Mouse (Mus musculus) liver, embryonic 11.5 days (tissue): ENCODE results near the gene Rhog. TPM values are rescaled to one million over a fixed set of nuclear protein-coding genes. Genes with fewer than 3 reads are reported as not detected.
"Not testable (repeated sequence)": the region's sequence is repeated elsewhere in the genome, so short reads cannot be mapped to it uniquely, and the experiment has no call there.

ENCODE experiments used
- ATAC-seq: fragments of 200-750 bp; cut with Nextera tagmentation; replicated peaks from 2 replicates; pipeline ENCODE4 v1.8.0; 2017; ENCODE audit warnings: moderate number of reproducible peaks, mild to moderate bottlenecking, moderate TSS enrichment, moderate library complexity; ENCODE audit not compliant: low FRiP score
- DNase-seq: peaks from one replicate; pipeline ENCODE4 v3.0.0-alpha.2; 2017; ENCODE audit warnings: low spot score
- H3K27ac ChIP-seq: fragments of 300-500 bp; sonication (generic); 2 replicates; pipeline ENCODE4 v1.5.1; 2014; ENCODE audit warnings: mild to moderate bottlenecking, low read depth, low read length, control low read depth
- H3K27me3 ChIP-seq: fragments of 300-500 bp; sonication (generic); replicated peaks from 2 replicates; pipeline ENCODE4 v1.6.1; 2014; ENCODE audit warnings: low read length, mixed read lengths; ENCODE audit not compliant: control insufficient read depth, insufficient read depth
- H3K36me3 ChIP-seq: fragments of 300-500 bp; sonication (generic); 2 replicates; pipeline ENCODE4 v1.6.1; 2014; ENCODE audit warnings: mild to moderate bottlenecking, low read length, moderate library complexity, mixed read lengths; ENCODE audit not compliant: control insufficient read depth, insufficient read depth
- H3K4me1 ChIP-seq: fragments of 300-500 bp; sonication (generic); replicated peaks from 2 replicates; pipeline ENCODE4 v1.6.1; 2014; ENCODE audit warnings: low read length, mixed read lengths; ENCODE audit not compliant: control insufficient read depth, insufficient read depth
- H3K4me2 ChIP-seq: fragments of 300-500 bp; sonication (generic); 2 replicates; pipeline ENCODE4 v1.6.1; 2014; ENCODE audit warnings: mild to moderate bottlenecking, control low read depth, moderate library complexity
- H3K4me3 ChIP-seq: fragments of 300-500 bp; sonication (generic); 2 replicates; pipeline ENCODE4 v1.5.1; 2014; ENCODE audit warnings: low read depth, low read length, control low read depth
- H3K9ac ChIP-seq: fragments of 300-500 bp; sonication (generic); 2 replicates; pipeline ENCODE4 v1.6.1; 2014; ENCODE audit warnings: low read depth, low read length, control low read depth
- H3K9me3 ChIP-seq: fragments of 300-500 bp; sonication (generic); 2 replicates; pipeline ENCODE4 v1.6.1; 2016; ENCODE audit warnings: low read length, inconsistent platforms, mixed read lengths; ENCODE audit not compliant: control insufficient read depth
- WGBS: fragments of 180-500 bp; shearing (Covaris S2); extraction: QIAGEN DNeasy Blood & Tissue Kit; methylation state at CpG from one replicate; pipeline ENCODE4 v1.1.7; 2014; 5-methylcytosine and 5-hydroxymethylcytosine counted together
- polyA plus RNA-seq: library from polyadenylated mRNA; unstranded; fragments of >200 nt; fragmentation: Nextera tagmentation; extraction: Ambion mirVana; gene quantifications from 2 replicates; pipeline ENCODE4 v1.2.1, GENCODE M21; 2014

The Rhog gene
- polyA plus RNA-seq, 1 experiment from 2014 or later = 76.8 TPM

DNA sequence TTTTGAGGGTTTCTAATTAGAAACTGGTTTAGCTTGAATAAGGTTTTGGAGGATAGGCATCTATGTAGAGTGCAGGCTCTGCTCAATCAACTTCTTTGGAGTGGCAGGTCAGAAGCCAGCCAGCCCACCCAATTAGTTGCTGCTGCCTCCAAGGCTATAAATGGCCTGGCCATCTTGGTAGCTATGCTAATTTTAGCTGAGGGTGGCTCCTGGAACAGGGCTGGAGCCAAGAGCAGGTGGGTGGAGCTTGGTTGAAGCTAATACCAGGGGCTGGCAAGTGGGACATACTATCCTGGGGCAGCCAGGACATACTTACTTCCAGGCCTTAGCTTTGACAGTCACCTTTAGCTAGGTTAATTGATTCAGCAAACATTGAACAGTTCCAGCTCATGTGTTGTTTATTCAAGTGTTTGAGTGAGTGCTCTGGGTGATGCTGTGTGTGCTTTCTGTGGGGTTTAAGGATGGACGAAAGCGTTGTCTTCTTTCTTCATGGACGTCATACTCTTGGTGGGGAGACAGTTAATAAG lies 16.6 kb upstream of the Rhog start:
- Histone ChIP-seq H3K27ac (no peak overlapping the region), H3K9ac (no peak overlapping the region), H3K27me3 (no peaks in the 10 kb centered on the region), H3K4me1 (peaks cover 25% of the 10 kb centered on the region), H3K36me3 (no peaks in the 10 kb centered on the region), H3K4me3 (no peak overlapping the region), H3K9me3 (no peaks in the 10 kb centered on the region), H3K4me2 (no peak overlapping the region)
- ATAC-seq (no peak), DNase-seq (no peak)
- 72% methylated on average over 3 of the region's 3 CpGs for WGBS

DNA sequence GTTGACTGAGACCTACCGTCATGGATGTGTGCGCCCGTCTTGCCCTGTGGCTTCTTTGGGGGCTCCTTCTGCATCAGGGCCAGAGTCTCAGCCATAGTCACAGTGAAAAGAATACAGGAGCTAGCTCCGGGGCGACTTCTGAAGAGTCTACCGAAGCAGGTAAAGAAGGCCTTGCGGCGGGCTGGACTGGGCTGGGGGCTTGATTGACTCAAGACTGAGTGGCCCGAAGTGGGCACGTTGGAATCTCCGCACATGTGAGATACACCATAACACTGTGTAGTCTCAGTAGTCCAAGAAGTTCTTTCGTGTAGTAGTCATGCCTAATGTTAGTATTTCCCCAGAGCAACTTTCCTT lies 12.5 kb upstream of the Rhog start:
- Histone ChIP-seq H3K4me2 (peak overlapping the region; percentile 96), H3K9me3 (no peaks in the 10 kb centered on the region), H3K4me1 (peaks cover 36% of the 10 kb centered on the region), H3K9ac (peak overlapping the region; percentile 86), H3K36me3 (no peaks in the 10 kb centered on the region), H3K27ac (peak overlapping the region; percentile 68), H3K4me3 (peak overlapping the region; percentile 81), H3K27me3 (no peaks in the 10 kb centered on the region)
- 6% methylated on average over 12 of the region's 12 CpGs for WGBS
- DNase-seq = no peak
- no peak for ATAC-seq

GRCm38 (mm10) chr7:102267601-102268394 lies 11.9 kb upstream of the Rhog start, which contains the start of gene Stim1:
Gene Stim1 (plus strand): TSS chr7:102267806.
- Histone ChIP-seq H3K9ac (peak within 1 kb of the TSS; percentile 86), H3K4me1 (peaks cover 36% of the 10 kb centered on the region), H3K4me3 (peak within 1 kb of the TSS; percentile 81), H3K9me3 (no peaks in the 10 kb centered on the region), H3K27me3 (no peaks in the 10 kb centered on the region), H3K27ac (peak within 1 kb of the TSS; percentile 68), H3K36me3 (no peaks in the 10 kb centered on the region), H3K4me2 (peak within 1 kb of the TSS; percentile 96)
- under 1% methylated on average over 66 of the region's 73 CpGs for WGBS
- DNase-seq (peak; percentile 85), ATAC-seq (peak; percentile 90)

DNA sequence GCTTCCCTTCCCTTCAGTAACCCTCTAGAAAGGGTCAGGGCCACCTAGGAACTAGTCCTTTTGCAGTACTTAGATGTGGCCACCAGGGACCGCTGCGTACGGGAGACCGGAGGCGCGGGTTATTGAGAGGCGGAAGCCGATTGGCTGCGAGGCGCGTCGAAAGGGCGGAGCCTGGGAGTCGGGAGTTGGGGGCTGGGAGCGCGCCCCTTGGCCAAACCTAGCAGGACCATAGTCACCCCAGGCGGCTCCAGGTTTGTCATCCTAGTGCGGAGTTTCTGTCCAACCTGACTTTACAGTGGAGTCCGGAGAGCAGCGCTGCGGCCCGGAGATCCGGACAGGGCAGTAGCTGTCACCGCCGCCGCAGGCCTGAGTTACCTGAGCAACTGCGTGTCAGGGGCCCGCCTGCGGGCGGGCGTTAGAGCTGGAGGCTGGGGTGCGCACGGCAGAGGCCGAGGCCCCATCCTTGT lies 11.3 kb upstream of the Rhog start:
- Histone ChIP-seq H3K36me3 (no peaks in the 10 kb centered on the region), H3K27me3 (no peaks in the 10 kb centered on the region), H3K4me3 (peak overlapping the region; percentile 81), H3K4me1 (peaks cover 32% of the 10 kb centered on the region), H3K9ac (peak overlapping the region; percentile 86), H3K27ac (peak overlapping the region; percentile 68), H3K4me2 (peak overlapping the region; percentile 96), H3K9me3 (no peaks in the 10 kb centered on the region)
- DNase-seq = peak; percentile 93
- under 1% methylated on average over 34 of the region's 34 CpGs for WGBS
- ATAC-seq = peak; percentile 84

DNA sequence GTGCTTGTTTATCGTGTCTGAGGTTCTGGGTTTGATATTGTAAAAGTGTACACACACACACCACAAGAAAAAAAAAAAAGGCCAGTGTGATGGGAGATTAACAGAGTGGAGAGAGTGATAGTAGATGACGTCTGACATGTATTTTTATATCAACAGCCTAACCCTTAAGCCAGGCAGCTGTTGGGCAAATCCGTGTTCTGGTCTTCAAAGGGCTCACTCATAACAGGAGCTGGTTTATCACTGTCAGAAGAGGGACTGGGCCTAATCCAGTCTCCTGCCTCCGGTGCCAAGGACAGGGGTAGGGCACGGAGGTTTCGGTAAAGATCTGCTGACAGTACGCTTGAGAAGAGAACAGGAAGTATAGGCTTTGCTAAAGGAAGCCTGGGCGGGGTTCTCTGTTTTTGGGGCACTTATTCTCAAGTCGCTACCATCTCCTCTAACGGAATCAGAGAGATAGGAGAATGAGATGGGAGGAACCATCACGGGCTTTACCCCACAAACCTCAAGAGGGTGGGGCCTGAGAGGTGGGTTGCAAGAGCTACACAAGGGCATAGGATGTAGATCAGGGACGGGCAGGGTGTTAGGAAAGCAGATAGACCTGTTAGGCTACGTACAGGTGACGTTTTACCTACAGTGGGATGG lies 10.7 kb upstream of the Rhog start:
- peak; percentile 32 for ATAC-seq
- Histone ChIP-seq H3K4me2 (peak overlapping the region; percentile 96), H3K4me3 (peak overlapping the region; percentile 81), H3K27ac (peak overlapping the region; percentile 68), H3K36me3 (no peaks in the 10 kb centered on the region), H3K27me3 (no peaks in the 10 kb centered on the region), H3K4me1 (peaks cover 30% of the 10 kb centered on the region), H3K9ac (peak overlapping the region; percentile 46), H3K9me3 (no peaks in the 10 kb centered on the region)
- peak; percentile 55 for DNase-seq
- WGBS = 25% methylated on average over 14 of the region's 14 CpGs

GRCm38 (mm10) chr7:102266021-102266400 lies 10.2 kb upstream of the Rhog start:
- not testable (repeated sequence) for DNase-seq, ATAC-seq, H3K4me3 ChIP-seq, H3K9me3 ChIP-seq, H3K36me3 ChIP-seq, H3K27me3 ChIP-seq
- peak overlapping the region; percentile 68 for H3K27ac ChIP-seq
- H3K4me2 ChIP-seq = peak overlapping the region; percentile 96
- WGBS = 79% methylated on average over 10 of the region's 10 CpGs
- peak overlapping the region; percentile 46; the same call in 1 of the 2 replicates for H3K9ac ChIP-seq
- H3K4me1 ChIP-seq = peaks cover 29% of the 10 kb centered on the region

GRCm38 (mm10) chr7:102263020-102263419 lies 7.2 kb upstream of the Rhog start:
- Histone ChIP-seq H3K9me3 (no peaks in the 10 kb centered on the region), H3K27me3 (no peaks in the 10 kb centered on the region), H3K4me2 (no peak overlapping the region), H3K4me3 (no peak overlapping the region), H3K9ac (no peak overlapping the region), H3K27ac (no peak overlapping the region), H3K36me3 (no peaks in the 10 kb centered on the region), H3K4me1 (peaks cover 10% of the 10 kb centered on the region; the same call in 1 of the 2 replicates)
- 83% methylated on average over 2 of the region's 2 CpGs for WGBS
- DNase-seq (no peak), ATAC-seq (no peak)

DNA sequence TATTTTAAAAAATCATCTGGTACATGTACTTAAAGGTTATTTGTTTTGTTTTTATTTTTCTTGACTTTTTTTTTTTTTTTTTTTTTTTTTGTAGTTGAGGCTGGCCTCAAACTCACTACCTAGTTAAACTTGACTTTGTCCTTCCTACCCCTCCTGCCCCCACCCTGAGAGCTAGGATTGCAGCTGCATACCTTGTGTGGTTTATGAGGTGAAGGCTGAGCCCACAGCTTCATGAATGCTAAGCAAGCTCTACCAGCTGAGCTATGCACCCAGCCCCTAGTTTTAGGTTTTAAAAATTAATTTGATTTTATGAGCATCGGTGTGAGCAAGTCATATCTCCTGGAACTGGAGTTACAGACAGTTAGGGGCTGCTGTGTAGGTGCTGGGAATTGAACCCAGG lies 4.7 kb upstream of the Rhog start:
- Histone ChIP-seq H3K36me3 (no peaks in the 10 kb centered on the region), H3K4me3 (no peak overlapping the region), H3K4me2 (no peak overlapping the region), H3K9me3 (no peaks in the 10 kb centered on the region), H3K27me3 (no peaks in the 10 kb centered on the region), H3K27ac (no peak overlapping the region), H3K4me1 (0 out of 2 replicates have a peak, but pooled peaks cover 2% of the 10 kb centered on the region), H3K9ac (no peak overlapping the region)
- ATAC-seq = no peak
- 87% methylated on average over 1 of the region's 1 CpGs for WGBS
- DNase-seq = no peak
